Mouse (Mus musculus) olfactory bulb, adult 2 months (tissue): ENCODE data around the gene Tktl1.

Experiments
- CTCF ChIP-seq: fragments of 200-500 bp; IDR thresholded peaks from 2 replicates; pipeline ENCODE4 v1.5.1; 2012; ENCODE audit warnings: low read depth, mild to moderate bottlenecking, low read length, moderate library complexity; ENCODE audit not compliant: insufficient read depth
- POLR2A ChIP-seq: fragments of 200-500 bp; IDR thresholded peaks from 2 replicates; pipeline ENCODE4 v1.6.1; 2012; ENCODE audit warnings: mild to moderate bottlenecking, low read depth, low read length, moderate library complexity; ENCODE audit not compliant: insufficient read depth

- TF ChIP-seq CTCF (no peak), POLR2A (no peak)
Measured at GRCm38 (mm10) chrX:74203556-74203955, 26.5 kb downstream of the Tktl1 start.
